Mouse (Mus musculus): ENCODE data around the gene Lsamp.

GRCm38 (mm10) chr16:41088648-41089047 is 1104.5 kb downstream of the Lsamp start:
- TF ChIP-seq POLR2A (IDR thresholded peaks at IDR 0.05; ENCODE audit: insufficient read depth, low read depth, low read length) (no peak), EP300 (IDR thresholded peaks at IDR 0.05; ENCODE audit: insufficient read depth, low read depth, low read length) (no peak)
